Mouse (Mus musculus): ENCODE data around the gene Alox12b. TPM values are rescaled to one million over a fixed set of nuclear protein-coding genes. Genes with fewer than 3 reads are reported as not detected.

Alox12b gene
- polyA plus RNA-seq, 1 experiment from 2014 or later = not detected

GRCm38 (mm10) chr11:69185031-69185430, 28.2 kb downstream of the Alox12b start:
- Histone ChIP-seq H3K27ac (replicated peaks) (no peak overlapping the region), H3K9ac (replicated peaks) (no peak overlapping the region), H3K27me3 (no peaks in the 10 kb centered on the region), H3K36me3 (no peaks in the 10 kb centered on the region), H3K4me2 (replicated peaks) (no peak overlapping the region), H3K4me3 (no peak overlapping the region), H3K9me3 (no peaks in the 10 kb centered on the region), H3K4me1 (no peaks in the 10 kb centered on the region)
- 87% methylated on average over 5 of the region's 5 CpGs for WGBS
- ATAC-seq (replicated peaks) = no peak

DNA sequence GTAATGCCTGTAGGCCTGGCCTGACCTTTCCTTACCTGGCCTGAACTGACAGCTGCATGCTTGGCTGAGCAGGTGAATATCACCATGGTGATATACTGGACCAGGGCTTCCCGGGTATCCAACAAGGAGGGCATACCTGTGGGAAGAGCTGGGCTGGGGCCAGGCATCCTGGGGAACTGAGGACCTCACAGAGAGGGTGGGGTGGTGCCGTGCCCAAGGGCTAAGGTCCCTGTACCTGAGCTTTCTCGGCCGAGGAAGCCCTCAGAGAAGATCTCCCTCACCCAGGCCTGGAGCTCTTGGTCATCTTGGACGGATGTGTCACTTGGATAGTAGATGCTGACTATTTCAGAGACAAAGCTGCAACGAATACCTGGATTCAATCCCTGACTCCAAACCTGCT, 29.1 kb downstream of the Alox12b start:
- H3K4me1 ChIP-seq = no peaks in the 10 kb centered on the region
- H3K27me3 ChIP-seq = no peaks in the 10 kb centered on the region
- WGBS = 86% methylated on average over 6 of the region's 6 CpGs
- no peak overlapping the region for H3K4me2 ChIP-seq (replicated peaks)
- no peak overlapping the region for H3K27ac ChIP-seq (replicated peaks)
- ATAC-seq (replicated peaks) = no peak
- no peak overlapping the region for H3K4me3 ChIP-seq
- H3K36me3 ChIP-seq = no peaks in the 10 kb centered on the region
- no peak overlapping the region for H3K9ac ChIP-seq (replicated peaks)
- H3K9me3 ChIP-seq = no peaks in the 10 kb centered on the region

DNA sequence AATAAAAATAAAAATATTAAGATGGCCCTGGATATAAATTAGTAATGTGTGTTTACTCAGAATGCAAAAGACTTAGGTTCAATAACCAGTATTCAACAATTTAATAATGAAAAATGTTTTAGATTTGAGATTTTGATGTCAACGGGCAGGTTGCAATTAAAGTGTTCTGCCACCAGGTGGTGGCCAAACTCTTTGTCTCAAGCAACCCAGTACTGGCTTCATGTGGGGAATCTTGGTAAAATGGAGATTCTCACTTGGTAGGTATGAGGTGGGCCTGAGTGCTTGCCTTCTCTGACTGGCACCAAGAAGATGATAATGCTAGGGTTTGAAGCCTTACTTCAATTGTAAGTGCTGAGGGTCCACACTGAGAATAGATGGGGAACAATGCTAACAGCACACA, 36.1 kb downstream of the Alox12b start:
- Histone ChIP-seq H3K9me3 (no peaks in the 10 kb centered on the region), H3K9ac (replicated peaks) (no peak overlapping the region), H3K4me1 (peaks cover 12% of the 10 kb centered on the region), H3K27ac (replicated peaks) (no peak overlapping the region), H3K4me2 (replicated peaks) (no peak overlapping the region), H3K4me3 (no peak overlapping the region), H3K27me3 (peaks cover 21% of the 10 kb centered on the region; the same call in 1 of the 2 replicates), H3K36me3 (no peaks in the 10 kb centered on the region)
- ATAC-seq (replicated peaks) = no peak
- 2% methylated on average over 1 of the region's 1 CpGs for WGBS

DNA sequence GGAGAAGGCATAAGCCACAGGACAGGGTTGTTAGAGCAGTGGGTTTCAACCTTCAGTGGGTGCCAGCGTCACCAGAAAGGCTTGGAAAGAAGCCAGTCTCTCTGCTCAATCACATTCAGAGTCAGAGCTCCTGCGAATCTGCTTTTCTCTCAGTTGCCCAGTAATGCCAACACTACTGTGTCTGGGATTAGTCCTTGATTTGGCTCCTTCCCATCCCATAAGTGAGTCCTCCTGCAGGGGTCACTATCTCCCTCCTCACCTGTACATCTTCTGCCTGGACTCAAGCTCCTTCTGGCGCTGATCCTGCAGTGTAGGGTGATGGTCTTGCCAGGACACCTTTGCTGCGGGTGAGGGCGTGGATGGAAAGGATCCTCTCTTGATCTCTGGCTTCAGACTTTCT, 40.0 kb downstream of the Alox12b start:
- Histone ChIP-seq H3K36me3 (no peaks in the 10 kb centered on the region), H3K4me3 (peak overlapping the region; percentile 20; the same call in 1 of the 2 replicates), H3K27ac (replicated peaks) (no peak overlapping the region), H3K27me3 (peaks cover 30% of the 10 kb centered on the region), H3K4me1 (peaks cover 12% of the 10 kb centered on the region), H3K9ac (replicated peaks) (peak overlapping the region; percentile 31; the same call in 1 of the 2 replicates), H3K9me3 (no peaks in the 10 kb centered on the region), H3K4me2 (replicated peaks) (peak overlapping the region; percentile 42)
- ATAC-seq (replicated peaks) = no peak
- WGBS = 6% methylated on average over 5 of the region's 5 CpGs

DNA sequence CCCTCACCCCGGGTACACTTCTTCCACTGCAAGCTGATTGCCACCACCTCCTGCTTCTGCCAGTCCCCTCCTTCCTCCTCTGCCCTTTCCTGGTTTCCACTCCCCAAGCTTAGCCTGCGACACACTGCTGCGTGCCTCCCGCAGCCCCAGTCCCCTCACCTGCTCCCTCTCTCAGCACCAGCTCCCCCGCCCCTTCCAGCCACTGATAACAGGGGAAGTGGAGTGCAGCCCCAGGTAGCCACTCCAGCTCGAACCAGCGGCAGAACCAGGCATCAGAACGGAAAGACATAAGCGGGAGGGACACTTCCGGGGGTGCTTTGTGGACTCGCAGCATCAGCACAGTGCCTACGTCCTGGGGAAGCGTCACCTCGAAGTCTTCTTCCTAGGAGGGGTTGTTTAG, 40.4 kb downstream of the Alox12b start:
- H3K9ac ChIP-seq (replicated peaks) = peak overlapping the region; percentile 31; the same call in 1 of the 2 replicates
- H3K27me3 ChIP-seq = peaks cover 30% of the 10 kb centered on the region
- ATAC-seq (replicated peaks) = no peak
- no peaks in the 10 kb centered on the region for H3K36me3 ChIP-seq
- under 1% methylated on average over 14 of the region's 14 CpGs for WGBS
- peaks cover 12% of the 10 kb centered on the region for H3K4me1 ChIP-seq
- no peaks in the 10 kb centered on the region for H3K9me3 ChIP-seq
- H3K4me2 ChIP-seq (replicated peaks) = peak overlapping the region; percentile 42
- no peak overlapping the region for H3K27ac ChIP-seq (replicated peaks)
- H3K4me3 ChIP-seq = peak overlapping the region; percentile 20

GRCm38 (mm10) chr11:69197743-69198142, 41.0 kb downstream of the Alox12b start, which contains the start of gene Alox8:
TSS of gene Alox8 (minus strand) at chr11:69197843.
- H3K36me3 ChIP-seq = no peaks in the 10 kb centered on the region
- peaks cover 30% of the 10 kb centered on the region for H3K27me3 ChIP-seq
- ATAC-seq (replicated peaks) = no peak
- peak within 1 kb of the TSS; percentile 20 for H3K4me3 ChIP-seq
- H3K4me1 ChIP-seq = peaks cover 12% of the 10 kb centered on the region
- WGBS = 39% methylated on average over 6 of the region's 6 CpGs
- H3K27ac ChIP-seq (replicated peaks) = no peak within 1 kb of the TSS
- peak within 1 kb of the TSS; percentile 31; the same call in 1 of the 2 replicates for H3K9ac ChIP-seq (replicated peaks)
- H3K9me3 ChIP-seq = no peaks in the 10 kb centered on the region
- H3K4me2 ChIP-seq (replicated peaks) = peak within 1 kb of the TSS; percentile 42

- Histone ChIP-seq H3K27me3 (peaks cover 26% of the 10 kb centered on the region), H3K9ac (replicated peaks) (no peak overlapping the region), H3K4me1 (peaks cover 12% of the 10 kb centered on the region), H3K36me3 (no peaks in the 10 kb centered on the region), H3K27ac (replicated peaks) (no peak overlapping the region), H3K4me2 (replicated peaks) (no peak overlapping the region), H3K9me3 (no peaks in the 10 kb centered on the region), H3K4me3 (no peak overlapping the region)
- ATAC-seq (replicated peaks) = no peak
- WGBS = 100% methylated on average over 1 of the region's 1 CpGs
Measured at GRCm38 (mm10) chr11:69199251-69199650, 42.5 kb downstream of the Alox12b start.

DNA sequence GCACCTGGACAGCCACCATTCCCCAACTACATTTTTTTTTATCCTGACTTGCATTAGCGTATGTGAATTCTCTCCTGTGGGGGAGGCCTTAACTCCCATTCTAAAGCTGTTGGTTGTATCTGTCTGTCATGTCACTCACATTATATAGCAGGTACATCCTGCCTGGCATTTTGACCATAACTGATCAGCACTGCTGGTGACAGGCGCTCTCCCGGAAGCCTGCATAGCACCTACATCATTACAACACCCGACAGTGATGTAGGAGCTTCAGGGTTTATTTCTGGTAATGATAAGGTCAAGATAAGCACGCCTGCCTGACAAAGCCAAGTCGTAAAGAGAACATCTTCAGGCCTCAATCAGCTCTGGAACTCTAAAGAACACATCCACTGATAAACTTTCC, 43.4 kb downstream of the Alox12b start:
- H3K9ac ChIP-seq (replicated peaks) = no peak overlapping the region
- no peak overlapping the region for H3K27ac ChIP-seq (replicated peaks)
- no peaks in the 10 kb centered on the region for H3K9me3 ChIP-seq
- peaks cover 26% of the 10 kb centered on the region for H3K27me3 ChIP-seq
- peaks cover 12% of the 10 kb centered on the region for H3K4me1 ChIP-seq
- H3K4me2 ChIP-seq (replicated peaks) = no peak overlapping the region
- 83% methylated on average over 6 of the region's 6 CpGs for WGBS
- H3K36me3 ChIP-seq = no peaks in the 10 kb centered on the region
- no peak overlapping the region for H3K4me3 ChIP-seq
- no peak for ATAC-seq (replicated peaks)

DNA sequence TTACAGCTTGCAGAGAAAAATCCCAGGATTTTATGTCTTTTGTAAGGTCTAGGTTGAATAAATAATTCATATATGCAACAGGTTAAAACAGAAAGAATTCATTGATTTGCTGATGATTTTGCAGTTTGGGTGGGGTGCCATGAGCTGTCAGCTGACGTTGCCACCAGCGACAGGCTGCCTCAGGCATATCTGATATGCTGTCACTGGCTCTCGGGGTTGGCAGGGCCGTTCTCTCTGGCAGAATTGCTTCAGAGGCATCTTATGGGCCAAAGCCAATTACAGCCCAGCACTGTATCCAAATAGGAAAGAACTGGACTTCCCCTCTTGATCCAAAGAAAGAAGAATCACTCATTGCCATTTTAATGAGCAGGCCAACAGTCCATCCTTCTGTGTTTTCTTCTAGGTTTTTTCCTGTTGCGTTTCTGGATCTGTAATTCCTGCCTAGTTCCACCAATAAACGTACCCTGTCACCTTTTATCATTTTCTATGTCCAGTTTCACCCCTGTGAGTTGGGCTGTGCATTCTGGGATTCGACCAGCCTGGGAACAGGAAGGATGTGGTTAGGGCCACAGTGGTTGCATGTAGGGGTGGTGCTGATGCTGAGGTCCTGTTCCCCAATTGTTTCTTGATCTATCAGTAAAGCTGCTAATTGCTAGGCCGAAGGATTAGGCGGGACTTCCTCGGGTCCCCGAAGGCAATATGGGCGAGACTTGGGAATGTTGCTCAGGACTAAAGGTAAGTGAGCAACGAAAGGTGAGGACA, 45.9 kb downstream of the Alox12b start:
- Histone ChIP-seq H3K9ac (replicated peaks) (no peak overlapping the region), H3K9me3 (no peaks in the 10 kb centered on the region), H3K4me1 (peaks cover under 1% of the 10 kb centered on the region; the same call in 1 of the 2 replicates), H3K27me3 (peaks cover 10% of the 10 kb centered on the region), H3K4me3 (no peak overlapping the region), H3K27ac (replicated peaks) (no peak overlapping the region), H3K36me3 (no peaks in the 10 kb centered on the region), H3K4me2 (replicated peaks) (no peak overlapping the region)
- ATAC-seq (replicated peaks) = no peak
- WGBS = 81% methylated on average over 13 of the region's 13 CpGs

DNA sequence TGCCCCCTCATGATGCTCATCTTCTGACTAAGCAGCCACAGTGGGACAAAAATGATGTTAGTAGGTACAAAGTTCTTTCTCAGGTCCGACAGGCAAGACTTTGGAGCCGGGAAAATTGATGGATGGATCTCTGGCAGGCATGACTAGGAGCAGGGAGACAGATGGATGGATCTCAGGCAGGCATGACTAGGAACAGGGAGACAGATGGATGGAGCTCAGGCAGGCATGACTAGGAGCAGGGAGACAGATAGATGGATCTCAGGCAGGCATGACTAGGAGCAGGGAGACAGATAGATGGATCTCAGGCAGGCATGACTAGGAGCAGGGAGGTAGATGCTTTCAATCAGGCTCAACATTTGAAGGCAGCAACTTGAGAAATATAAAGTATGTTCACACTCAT, 54.6 kb downstream of the Alox12b start:
- H3K36me3 ChIP-seq = no peaks in the 10 kb centered on the region
- ATAC-seq (replicated peaks) = peak; percentile 67; the same call in 1 of the 2 replicates
- WGBS = 24% methylated on average over 2 of the region's 2 CpGs
- peak overlapping the region; percentile 75 for H3K27ac ChIP-seq (replicated peaks)
- peak overlapping the region; percentile 49 for H3K9ac ChIP-seq (replicated peaks)
- H3K4me1 ChIP-seq = peaks cover 2% of the 10 kb centered on the region; the same call in 1 of the 2 replicates
- H3K9me3 ChIP-seq = no peaks in the 10 kb centered on the region
- H3K4me3 ChIP-seq = peak overlapping the region; percentile 42
- H3K4me2 ChIP-seq (replicated peaks) = peak overlapping the region; percentile 36
- no peaks in the 10 kb centered on the region for H3K27me3 ChIP-seq

DNA sequence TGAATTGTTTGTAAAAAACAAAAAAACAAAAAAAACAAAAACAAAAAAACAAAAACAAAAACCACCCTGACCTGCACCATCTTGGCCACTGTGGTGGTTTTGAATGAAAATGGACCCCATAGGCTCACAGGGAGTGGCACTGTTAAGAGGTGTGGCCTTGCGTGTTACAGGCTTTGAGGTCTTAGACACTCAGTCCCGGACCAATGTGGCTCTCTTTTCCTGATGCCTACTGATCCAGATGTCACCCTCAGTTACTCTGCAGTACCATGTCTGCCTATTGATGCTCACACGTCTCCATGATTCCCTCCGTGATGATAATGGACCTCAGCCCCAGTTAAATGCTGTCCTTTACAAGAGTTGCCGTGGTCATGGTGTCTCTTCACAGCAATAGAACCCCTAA, 60.6 kb downstream of the Alox12b start:
- Histone ChIP-seq H3K4me2 (replicated peaks) (no peak overlapping the region), H3K27me3 (no peaks in the 10 kb centered on the region), H3K4me3 (no peak overlapping the region), H3K36me3 (no peaks in the 10 kb centered on the region), H3K4me1 (no peaks in the 10 kb centered on the region), H3K9ac (replicated peaks) (no peak overlapping the region), H3K9me3 (no peaks in the 10 kb centered on the region), H3K27ac (replicated peaks) (no peak overlapping the region)
- ATAC-seq (replicated peaks) = no peak
- 89% methylated on average over 5 of the region's 5 CpGs for WGBS

- no peak overlapping the region for H3K27ac ChIP-seq (replicated peaks)
- H3K4me1 ChIP-seq = no peaks in the 10 kb centered on the region
- no peaks in the 10 kb centered on the region for H3K27me3 ChIP-seq
- H3K4me3 ChIP-seq = no peak overlapping the region
- H3K36me3 ChIP-seq = no peaks in the 10 kb centered on the region
- no peak overlapping the region for H3K4me2 ChIP-seq (replicated peaks)
- ATAC-seq (replicated peaks) = no peak
- H3K9me3 ChIP-seq = no peaks in the 10 kb centered on the region
- H3K9ac ChIP-seq (replicated peaks) = no peak overlapping the region
- 63% methylated on average over 2 of the region's 2 CpGs for WGBS
Measured at GRCm38 (mm10) chr11:69218661-69219060, 61.9 kb downstream of the Alox12b start.

All from forebrain, embryonic 15.5 days (tissue).